Comparison of ENCODE assay signal across 21 mouse cellular contexts in genomic region chr15:100701856-100702255, GRCm38 (mm10). TPM values are rescaled to one million over a fixed set of nuclear protein-coding genes. Genes with fewer than 3 reads are reported as not detected.
DNase-seq lines count a peak whose midpoint lies in the region; ATAC-seq and TF ChIP-seq lines count a peak whose summit lies in the region.
"Had no signal": no experiment of that assay in that cellular context is flagged by ENCODE, and none has a peak within 500 bp of the region (broad histone marks: within the 10 kb centered on the region; RNA-seq: fewer than 3 reads in every experiment).

No protein-coding gene starts in this region.

- no peak for TF ChIP-seq POLR2A in heart, adult 2 months (IDR thresholded peaks at IDR 0.05; ENCODE audit: insufficient read depth, low read depth, low read length)

- no peak for TF ChIP-seq CTCF in liver, postnatal 0 days (IDR thresholded peaks at IDR 0.05; ENCODE audit: low read depth)
- TF ChIP-seq CTCF in stomach, postnatal 0 days (IDR thresholded peaks at IDR 0.05; ENCODE audit: low read depth) = no peak
- TF ChIP-seq CTCF in heart, adult 2 months (IDR thresholded peaks at IDR 0.05) = no peak

- no peak overlapping the region for H3K4me2 ChIP-seq in liver, postnatal 0 days (ENCODE audit: low read depth, low read length)
- peak overlapping the region; percentile 11; the same call in 1 of the 2 replicates for H3K4me2 ChIP-seq in liver, embryonic 11.5 days
- H3K4me2 ChIP-seq in liver, embryonic 15.5 days = peak overlapping the region; percentile 25
- no peak overlapping the region for H3K4me2 ChIP-seq in stomach, postnatal 0 days (replicated peaks; ENCODE audit: low read depth)
- H3K4me2 ChIP-seq in midbrain, embryonic 15.5 days = no peak overlapping the region
- H3K4me2 ChIP-seq: embryonic facial prominence, embryonic 12.5 days; heart, embryonic 13.5 days; hindbrain, embryonic 12.5 days had no signal

- no peak overlapping the region for H3K9ac ChIP-seq in liver, postnatal 0 days (replicated peaks)
- H3K9ac ChIP-seq in liver, embryonic 11.5 days (ENCODE audit: low read depth, low read length) = no peak overlapping the region
- no peak overlapping the region for H3K9ac ChIP-seq in liver, embryonic 15.5 days
- H3K9ac ChIP-seq in stomach, postnatal 0 days (ENCODE audit: low read length) = no peak overlapping the region
- no peak overlapping the region for H3K9ac ChIP-seq in heart, adult 2 months (ENCODE audit: low read depth, low read length)
- no peak overlapping the region for H3K9ac ChIP-seq in midbrain, embryonic 15.5 days
- H3K9ac ChIP-seq: embryonic facial prominence, embryonic 12.5 days; forebrain, postnatal 0 days; heart, embryonic 13.5 days; hindbrain, embryonic 12.5 days had no signal

- H3K9me3 ChIP-seq in liver, postnatal 0 days (ENCODE audit: low read length) = no peaks in the 10 kb centered on the region
- no peaks in the 10 kb centered on the region for H3K9me3 ChIP-seq in liver, embryonic 11.5 days (ENCODE audit: control insufficient read depth, low read length)
- no peaks in the 10 kb centered on the region for H3K9me3 ChIP-seq in liver, embryonic 15.5 days (replicated peaks)
- H3K9me3 ChIP-seq in stomach, postnatal 0 days (ENCODE audit: control insufficient read depth, low read length) = no peaks in the 10 kb centered on the region
- no peaks in the 10 kb centered on the region for H3K9me3 ChIP-seq in midbrain, embryonic 15.5 days
- H3K9me3 ChIP-seq: embryonic facial prominence, embryonic 12.5 days; heart, embryonic 13.5 days; hindbrain, embryonic 12.5 days had no signal

- no peaks in the 10 kb centered on the region for H3K36me3 ChIP-seq in liver, postnatal 0 days (replicated peaks; ENCODE audit: insufficient read depth, low read length)
- H3K36me3 ChIP-seq in liver, embryonic 11.5 days (ENCODE audit: control insufficient read depth, insufficient read depth, low read length) = no peaks in the 10 kb centered on the region
- no peaks in the 10 kb centered on the region for H3K36me3 ChIP-seq in liver, embryonic 15.5 days (replicated peaks)
- no peaks in the 10 kb centered on the region for H3K36me3 ChIP-seq in stomach, postnatal 0 days (ENCODE audit: control insufficient read depth, insufficient read depth, low read length)
- H3K36me3 ChIP-seq in heart, adult 2 months (ENCODE audit: control insufficient read depth, insufficient read depth, low read length) = no peaks in the 10 kb centered on the region
- no peaks in the 10 kb centered on the region for H3K36me3 ChIP-seq in midbrain, embryonic 15.5 days (replicated peaks)
- H3K36me3 ChIP-seq: embryonic facial prominence, embryonic 12.5 days; heart, embryonic 13.5 days; hindbrain, embryonic 12.5 days had no signal

- DNase-seq in liver = peak; percentile 27
- DNase-seq in liver, postnatal 0 days = no peak
- DNase-seq in liver, embryonic 11.5 days (ENCODE audit: low spot score) = no peak
- peak; percentile 59 for DNase-seq in stomach, postnatal 0 days (ENCODE audit: low spot score)
- no peak for DNase-seq in cerebellum, postnatal 4 days (ENCODE audit: low spot score in 2 of 2)
- no peak for DNase-seq in heart, adult 2 months
- DNase-seq: adrenal gland, adult 2 months; adrenal gland, postnatal 25 days; cerebellum, adult 18-20 months; cerebellum, postnatal 10 days; embryo, embryonic 11 days; forebrain, postnatal 0 days; gastrocnemius, postnatal 14 days; heart, postnatal 4 days had no signal

- no peaks in the 10 kb centered on the region for H3K79me2 ChIP-seq in heart, adult 2 months (replicated peaks; ENCODE audit: control insufficient read depth, insufficient read depth, low read length)

- no peak overlapping the region for H3K4me3 ChIP-seq in liver, postnatal 0 days (ENCODE audit: low read depth, low read length)
- H3K4me3 ChIP-seq in liver, embryonic 11.5 days (ENCODE audit: low read depth, low read length) = no peak overlapping the region
- no peak overlapping the region for H3K4me3 ChIP-seq in liver, embryonic 15.5 days (replicated peaks)
- no peak overlapping the region for H3K4me3 ChIP-seq in stomach, postnatal 0 days (ENCODE audit: low read depth, low read length)
- no peak overlapping the region for H3K4me3 ChIP-seq in heart, adult 2 months
- no peak overlapping the region for H3K4me3 ChIP-seq in midbrain, embryonic 15.5 days
- H3K4me3 ChIP-seq: embryonic facial prominence, embryonic 12.5 days; heart, embryonic 13.5 days; hindbrain, embryonic 12.5 days had no signal

- no peak for TF ChIP-seq EP300 in liver, postnatal 0 days (IDR thresholded peaks at IDR 0.05; ENCODE audit: low read depth)
- TF ChIP-seq EP300 in stomach, postnatal 0 days (optimal IDR thresholded peaks at IDR 0.05) = no peak
- no peak for TF ChIP-seq EP300 in heart, adult 2 months (IDR thresholded peaks at IDR 0.05; ENCODE audit: insufficient read depth, low read depth, low read length)

- peaks cover 11% of the 10 kb centered on the region; the same call in 1 of the 2 replicates for H3K4me1 ChIP-seq in liver, postnatal 0 days (ENCODE audit: insufficient read depth)
- peaks cover 18% of the 10 kb centered on the region for H3K4me1 ChIP-seq in liver, embryonic 11.5 days (replicated peaks; ENCODE audit: control insufficient read depth, insufficient read depth, low read length)
- peaks cover 28% of the 10 kb centered on the region for H3K4me1 ChIP-seq in liver, embryonic 15.5 days (replicated peaks)
- no peaks in the 10 kb centered on the region for H3K4me1 ChIP-seq in stomach, postnatal 0 days (replicated peaks; ENCODE audit: control insufficient read depth, insufficient read depth)
- H3K4me1 ChIP-seq in heart, adult 2 months (ENCODE audit: control insufficient read depth, insufficient read depth, low read length) = no peaks in the 10 kb centered on the region
- H3K4me1 ChIP-seq in midbrain, embryonic 15.5 days = peaks cover 8% of the 10 kb centered on the region

- peaks cover 5% of the 10 kb centered on the region; the same call in 1 of the 2 replicates for H3K27me3 ChIP-seq in liver, postnatal 0 days (ENCODE audit: insufficient read depth, low read length)
- peaks cover 13% of the 10 kb centered on the region for H3K27me3 ChIP-seq in liver, embryonic 11.5 days (replicated peaks; ENCODE audit: control insufficient read depth, insufficient read depth, low read length)
- peaks cover 25% of the 10 kb centered on the region for H3K27me3 ChIP-seq in liver, embryonic 15.5 days
- H3K27me3 ChIP-seq in stomach, postnatal 0 days (ENCODE audit: control insufficient read depth, insufficient read depth, low read length) = 0 out of 2 replicates have a peak, but pooled peaks cover 2% of the 10 kb centered on the region
- H3K27me3 ChIP-seq in heart, adult 2 months (ENCODE audit: control insufficient read depth, insufficient read depth, low read length) = no peaks in the 10 kb centered on the region
- H3K27me3 ChIP-seq in midbrain, embryonic 15.5 days (replicated peaks) = peaks cover 6% of the 10 kb centered on the region; the same call in 1 of the 2 replicates

- 56% methylated on average over 6 of the region's 6 CpGs for WGBS in liver, postnatal 0 days (ENCODE audit: insufficient replicate concordance)
- 60% methylated on average over 6 of the region's 6 CpGs for WGBS in liver, embryonic 11.5 days
- 27% methylated on average over 6 of the region's 6 CpGs for WGBS in liver, embryonic 15.5 days (ENCODE audit: insufficient replicate concordance)
- WGBS in stomach, postnatal 0 days = 41% methylated on average over 6 of the region's 6 CpGs
- WGBS in heart, adult 2 months = 79% methylated on average over 6 of the region's 6 CpGs
- 79% methylated on average over 6 of the region's 6 CpGs for WGBS in midbrain, embryonic 15.5 days

- no peak for ATAC-seq in liver, postnatal 0 days
- no peak for ATAC-seq in liver, embryonic 11.5 days (replicated peaks; ENCODE audit: low FRiP score)
- ATAC-seq in liver, embryonic 15.5 days (ENCODE audit: insufficient read depth) = no peak
- ATAC-seq in stomach, postnatal 0 days (ENCODE audit: low FRiP score, low TSS enrichment) = no peak
- ATAC-seq in midbrain, embryonic 15.5 days (replicated peaks) = no peak
- ATAC-seq: forebrain, postnatal 0 days; hindbrain, embryonic 16.5 days had no signal

- H3K27ac ChIP-seq in liver, postnatal 0 days (ENCODE audit: low read depth) = no peak overlapping the region
- no peak overlapping the region for H3K27ac ChIP-seq in liver, embryonic 11.5 days (ENCODE audit: low read depth, low read length)
- no peak overlapping the region for H3K27ac ChIP-seq in liver, embryonic 15.5 days (replicated peaks)
- H3K27ac ChIP-seq in stomach, postnatal 0 days (replicated peaks) = no peak overlapping the region
- no peak overlapping the region for H3K27ac ChIP-seq in heart, adult 2 months
- H3K27ac ChIP-seq in midbrain, embryonic 15.5 days = no peak overlapping the region
- H3K27ac ChIP-seq: embryonic facial prominence, embryonic 12.5 days; heart, embryonic 13.5 days; hindbrain, embryonic 12.5 days had no signal

- intact Hi-C loops in heart, adult 2 months (cut with DNase I) = no loop called here

RNA-seq across cellular contexts. Expression of gene Cela1, which starts 14.1 kb away (rescaled TPM):
- 29.5 and 31.5 TPM in 2 replicates for polyA plus RNA-seq in liver, postnatal 0 days (2015; fragmentation: Nextera tagmentation; extraction: Ambion mirVana)
- 10.5 and 13.7 TPM in 2 replicates for polyA plus RNA-seq in liver, embryonic 11.5 days (2014; fragmentation: Nextera tagmentation; extraction: Ambion mirVana)
- 17.0 and 22.6 TPM in 2 replicates for polyA plus RNA-seq in liver, embryonic 15.5 days (2015; fragmentation: Nextera tagmentation; extraction: Ambion mirVana)
- 22.3 and 24.1 TPM in 2 replicates for polyA plus RNA-seq in stomach, postnatal 0 days (2015; fragmentation: Nextera tagmentation; extraction: Ambion mirVana)
- total RNA-seq in heart, adult 2 months (2021) = 1 to 10 TPM in 1 of 2 experiments, under 1 TPM in 1; 0.78 to 1.0 TPM
- polyA plus RNA-seq in heart, adult 2 months (2012; rRNA removed) = 1.3 and 1.7 TPM in 2 replicates
- polyA plus RNA-seq in midbrain, embryonic 15.5 days (2015; fragmentation: Nextera tagmentation; extraction: Ambion mirVana) = 1.0 and 1.2 TPM in 2 replicates
- total RNA-seq: gastrocnemius, postnatal 14 days; heart, postnatal 4 days had no signal

RNA-seq across cellular contexts. Expression of gene Galnt6, which starts 27.3 kb away (rescaled TPM):
- 1.3 and 1.6 TPM in 2 replicates for polyA plus RNA-seq in liver, postnatal 0 days (2015; fragmentation: Nextera tagmentation; extraction: Ambion mirVana)
- polyA plus RNA-seq in liver, embryonic 11.5 days (2014; fragmentation: Nextera tagmentation; extraction: Ambion mirVana) = 1.2 and 1.6 TPM in 2 replicates
- 1.2 and 1.5 TPM in 2 replicates for polyA plus RNA-seq in liver, embryonic 15.5 days (2015; fragmentation: Nextera tagmentation; extraction: Ambion mirVana)
- polyA plus RNA-seq in stomach, postnatal 0 days (2015; fragmentation: Nextera tagmentation; extraction: Ambion mirVana) = 9.5 and 11.0 TPM in 2 replicates
- total RNA-seq in heart, adult 2 months (2021) = under 1 TPM; 0.65 to 0.89 TPM
- polyA plus RNA-seq in heart, adult 2 months (2012; rRNA removed) = 0.70 and 0.78 TPM in 2 replicates
- polyA plus RNA-seq in midbrain, embryonic 15.5 days (2015; fragmentation: Nextera tagmentation; extraction: Ambion mirVana) = 0.11 and 0.22 TPM in 2 replicates

RNA-seq across cellular contexts. Expression of gene Bin2, which starts 32.5 kb away (rescaled TPM):
- polyA plus RNA-seq in liver, postnatal 0 days (2015; fragmentation: Nextera tagmentation; extraction: Ambion mirVana) = 16.2 and 20.3 TPM in 2 replicates
- polyA plus RNA-seq in liver, embryonic 11.5 days (2014; fragmentation: Nextera tagmentation; extraction: Ambion mirVana) = 56.6 and 62.1 TPM in 2 replicates
- 18.2 and 22.2 TPM in 2 replicates for polyA plus RNA-seq in liver, embryonic 15.5 days (2015; fragmentation: Nextera tagmentation; extraction: Ambion mirVana)
- 1.3 and 2.3 TPM in 2 replicates for polyA plus RNA-seq in stomach, postnatal 0 days (2015; fragmentation: Nextera tagmentation; extraction: Ambion mirVana)
- 1 to 10 TPM; 1.6 to 2.0 TPM for total RNA-seq in heart, adult 2 months (2021)
- polyA plus RNA-seq in heart, adult 2 months (2012; rRNA removed) = 1.3 and 3.0 TPM in 2 replicates
- 0.96 and 1.0 TPM in 2 replicates for polyA plus RNA-seq in midbrain, embryonic 15.5 days (2015; fragmentation: Nextera tagmentation; extraction: Ambion mirVana)
- polyA plus RNA-seq: C2C12 had no signal

RNA-seq across cellular contexts. Expression of gene Slc4a8, which starts 59.7 kb away (rescaled TPM):
- polyA plus RNA-seq in liver, postnatal 0 days (2015; fragmentation: Nextera tagmentation; extraction: Ambion mirVana) = 1.0 and 1.1 TPM in 2 replicates
- 1.5 TPM in 2 replicates for polyA plus RNA-seq in liver, embryonic 11.5 days (2014; fragmentation: Nextera tagmentation; extraction: Ambion mirVana)
- 0.25 and 0.50 TPM in 2 replicates for polyA plus RNA-seq in liver, embryonic 15.5 days (2015; fragmentation: Nextera tagmentation; extraction: Ambion mirVana)
- polyA plus RNA-seq in stomach, postnatal 0 days (2015; fragmentation: Nextera tagmentation; extraction: Ambion mirVana) = 2.2 TPM in 2 replicates
- 1 to 10 TPM; 2.8 to 4.1 TPM for total RNA-seq in heart, adult 2 months (2021)
- 0.96 and 1.5 TPM in 2 replicates for polyA plus RNA-seq in heart, adult 2 months (2012; rRNA removed)
- 28.7 and 33.0 TPM in 2 replicates for polyA plus RNA-seq in midbrain, embryonic 15.5 days (2015; fragmentation: Nextera tagmentation; extraction: Ambion mirVana)

Comparison
In these comparisons a context has a peak if more than half of its experiments do, and no peak if none do; other contexts are left out.
1. DNase-seq: peak in liver (single experiment) and stomach, postnatal 0 days (single experiment); none in liver, postnatal 0 days (single experiment), liver, embryonic 11.5 days (single experiment), cerebellum, postnatal 4 days (0 of 2) and heart, adult 2 months (0 of 2).
2. H3K4me2 ChIP-seq: peak in liver, embryonic 11.5 days (single experiment) and liver, embryonic 15.5 days (single experiment); none in liver, postnatal 0 days (single experiment), stomach, postnatal 0 days (single experiment) and midbrain, embryonic 15.5 days (single experiment).